Mouse (Mus musculus): ENCODE measurements around the gene Ndst2. TPM values are rescaled to one million over a fixed set of nuclear protein-coding genes. Genes with fewer than 3 reads are reported as not detected.
A peak's percentile ranks its signal among the peaks of the same experiment; 100 is the strongest.

Ndst2 gene
- polyA plus RNA-seq, 1 experiment from 2014 or later = 24.4 TPM

GRCm38 (mm10) chr14:20689009-20689408, 45.4 kb downstream of the Ndst2 start:
- H3K27ac ChIP-seq (ENCODE audit: low read depth, low read length) = no peak overlapping the region
- 91% methylated on average over 2 of the region's 2 CpGs for WGBS
- H3K9ac ChIP-seq (ENCODE audit: low read length) = no peak overlapping the region

GRCm38 (mm10) chr14:20686576-20686975, 47.8 kb downstream of the Ndst2 start:
- H3K4me2 ChIP-seq (ENCODE audit: low read depth) = no peak overlapping the region
- WGBS = 92% methylated on average over 3 of the region's 3 CpGs
- no peak overlapping the region for H3K9ac ChIP-seq (ENCODE audit: low read length)
- no peak overlapping the region for H3K27ac ChIP-seq (ENCODE audit: low read depth, low read length)
- DNase-seq (ENCODE audit: low spot score) (no peak), ATAC-seq (ENCODE audit: insufficient read depth, low FRiP score, low TSS enrichment) (no peak)
- H3K4me1 ChIP-seq (ENCODE audit: control insufficient read depth, insufficient read depth, low read length) = no peaks in the 10 kb centered on the region
- H3K4me3 ChIP-seq (ENCODE audit: low read depth, low read length) = no peak overlapping the region
- H3K9me3 ChIP-seq (ENCODE audit: control insufficient read depth, low read length) = no peaks in the 10 kb centered on the region
- H3K36me3 ChIP-seq (ENCODE audit: control insufficient read depth, insufficient read depth, low read length) = peaks cover 48% of the 10 kb centered on the region
- H3K27me3 ChIP-seq (ENCODE audit: control insufficient read depth, insufficient read depth, low read length) = no peaks in the 10 kb centered on the region

More at GRCm38 (mm10) chr14:20689009-20689408, 45.4 kb downstream of the Ndst2 start:
- Histone ChIP-seq H3K4me3 (ENCODE audit: low read depth, low read length) (no peak overlapping the region), H3K36me3 (ENCODE audit: control insufficient read depth, insufficient read depth, low read length) (peaks cover 41% of the 10 kb centered on the region), H3K9me3 (ENCODE audit: control insufficient read depth, low read length) (no peaks in the 10 kb centered on the region), H3K27me3 (ENCODE audit: control insufficient read depth, insufficient read depth, low read length) (no peaks in the 10 kb centered on the region), H3K4me2 (ENCODE audit: low read depth) (no peak overlapping the region), H3K4me1 (ENCODE audit: control insufficient read depth, insufficient read depth, low read length) (no peaks in the 10 kb centered on the region)
- ATAC-seq (ENCODE audit: insufficient read depth, low FRiP score, low TSS enrichment) = no peak
- DNase-seq (ENCODE audit: low spot score) = no peak

- no peak for ATAC-seq (ENCODE audit: insufficient read depth, low FRiP score, low TSS enrichment)
- DNase-seq (ENCODE audit: low spot score) = no peak
- 87% methylated on average over 3 of the region's 3 CpGs for WGBS
- no peaks in the 10 kb centered on the region for H3K27me3 ChIP-seq (ENCODE audit: control insufficient read depth, insufficient read depth, low read length)
- no peak overlapping the region for H3K4me2 ChIP-seq (ENCODE audit: low read depth)
- H3K9ac ChIP-seq (ENCODE audit: low read length) = no peak overlapping the region
- no peaks in the 10 kb centered on the region for H3K9me3 ChIP-seq (ENCODE audit: control insufficient read depth, low read length)
- H3K4me3 ChIP-seq (ENCODE audit: low read depth, low read length) = no peak overlapping the region
- H3K4me1 ChIP-seq (ENCODE audit: control insufficient read depth, insufficient read depth, low read length) = no peaks in the 10 kb centered on the region
- peaks cover 40% of the 10 kb centered on the region for H3K36me3 ChIP-seq (ENCODE audit: control insufficient read depth, insufficient read depth, low read length)
- no peak overlapping the region for H3K27ac ChIP-seq (ENCODE audit: low read depth, low read length)
These were observed 51.9 kb downstream of the Ndst2 start for GRCm38 (mm10) chr14:20682498-20682897.

- no peak overlapping the region for H3K9ac ChIP-seq (ENCODE audit: low read length)
- H3K4me2 ChIP-seq (ENCODE audit: low read depth) = no peak overlapping the region
- ATAC-seq (ENCODE audit: insufficient read depth, low FRiP score, low TSS enrichment) (no peak), DNase-seq (ENCODE audit: low spot score) (no peak)
- H3K9me3 ChIP-seq (ENCODE audit: control insufficient read depth, low read length) = no peaks in the 10 kb centered on the region
- H3K4me3 ChIP-seq (ENCODE audit: low read depth, low read length) = no peak overlapping the region
- 91% methylated on average over 2 of the region's 2 CpGs for WGBS
- H3K4me1 ChIP-seq (ENCODE audit: control insufficient read depth, insufficient read depth, low read length) = no peaks in the 10 kb centered on the region
- H3K27me3 ChIP-seq (ENCODE audit: control insufficient read depth, insufficient read depth, low read length) = no peaks in the 10 kb centered on the region
- no peak overlapping the region for H3K27ac ChIP-seq (ENCODE audit: low read depth, low read length)
- H3K36me3 ChIP-seq (ENCODE audit: control insufficient read depth, insufficient read depth, low read length) = peaks cover 36% of the 10 kb centered on the region
These were observed 52.6 kb downstream of the Ndst2 start for GRCm38 (mm10) chr14:20681742-20682141.

GRCm38 (mm10) chr14:20677906-20678305, 56.5 kb downstream of the Ndst2 start:
- Histone ChIP-seq H3K4me3 (ENCODE audit: low read depth, low read length) (no peak overlapping the region), H3K27me3 (ENCODE audit: control insufficient read depth, insufficient read depth, low read length) (no peaks in the 10 kb centered on the region), H3K4me1 (ENCODE audit: control insufficient read depth, insufficient read depth, low read length) (no peaks in the 10 kb centered on the region), H3K9ac (ENCODE audit: low read length) (no peak overlapping the region), H3K27ac (ENCODE audit: low read depth, low read length) (no peak overlapping the region), H3K36me3 (ENCODE audit: control insufficient read depth, insufficient read depth, low read length) (peaks cover 28% of the 10 kb centered on the region), H3K9me3 (ENCODE audit: control insufficient read depth, low read length) (no peaks in the 10 kb centered on the region), H3K4me2 (ENCODE audit: low read depth) (no peak overlapping the region)
- DNase-seq (ENCODE audit: low spot score) (no peak), ATAC-seq (ENCODE audit: insufficient read depth, low FRiP score, low TSS enrichment) (no peak)
- 94% methylated on average over 4 of the region's 4 CpGs for WGBS

- peak within 1 kb of the TSS; percentile 79 for H3K4me3 ChIP-seq (ENCODE audit: low read depth, low read length)
- no peaks in the 10 kb centered on the region for H3K27me3 ChIP-seq (ENCODE audit: control insufficient read depth, insufficient read depth, low read length)
- peak within 1 kb of the TSS; percentile 70 for H3K4me2 ChIP-seq (ENCODE audit: low read depth)
- H3K9me3 ChIP-seq (ENCODE audit: control insufficient read depth, low read length) = no peaks in the 10 kb centered on the region
- peaks cover 13% of the 10 kb centered on the region for H3K36me3 ChIP-seq (ENCODE audit: control insufficient read depth, insufficient read depth, low read length)
- H3K9ac ChIP-seq (ENCODE audit: low read length) = peak within 1 kb of the TSS; percentile 69
- peak; percentile 97 for ATAC-seq (ENCODE audit: insufficient read depth, low FRiP score, low TSS enrichment)
- peak within 1 kb of the TSS; percentile 49 for H3K27ac ChIP-seq (ENCODE audit: low read depth, low read length)
- no peaks in the 10 kb centered on the region for H3K4me1 ChIP-seq (ENCODE audit: control insufficient read depth, insufficient read depth, low read length)
- WGBS = under 1% methylated on average over 42 of the region's 43 CpGs
- DNase-seq (ENCODE audit: low spot score) = peak; percentile 99
These were observed 60.1 kb downstream of the Ndst2 start, which contains the start of gene Sec24c for GRCm38 (mm10) chr14:20674064-20674833. Sec24c (plus strand) TSS chr14:20674308.

GRCm38 (mm10) chr14:20673735-20674063, 60.7 kb downstream of the Ndst2 start:
- H3K4me2 ChIP-seq (ENCODE audit: low read depth) = peak overlapping the region; percentile 57
- H3K27ac ChIP-seq (ENCODE audit: low read depth, low read length) = no peak overlapping the region; the same call in 1 of the 2 replicates
- DNase-seq (ENCODE audit: low spot score) = peak; percentile 30
- H3K4me1 ChIP-seq (ENCODE audit: control insufficient read depth, insufficient read depth, low read length) = no peaks in the 10 kb centered on the region
- 13% methylated on average over 13 of the region's 13 CpGs for WGBS
- H3K27me3 ChIP-seq (ENCODE audit: control insufficient read depth, insufficient read depth, low read length) = no peaks in the 10 kb centered on the region
- H3K4me3 ChIP-seq (ENCODE audit: low read depth, low read length) = peak overlapping the region; percentile 79
- H3K9me3 ChIP-seq (ENCODE audit: control insufficient read depth, low read length) = no peaks in the 10 kb centered on the region
- peaks cover 12% of the 10 kb centered on the region for H3K36me3 ChIP-seq (ENCODE audit: control insufficient read depth, insufficient read depth, low read length)
- peak; percentile 78 for ATAC-seq (ENCODE audit: insufficient read depth, low FRiP score, low TSS enrichment)
- H3K9ac ChIP-seq (ENCODE audit: low read length) = peak overlapping the region; percentile 39
